Mouse (Mus musculus): ENCODE measurements around the gene Avil. TPM values are rescaled to one million over a fixed set of nuclear protein-coding genes. Genes with fewer than 3 reads are reported as not detected.

The Avil gene
- polyA plus RNA-seq, 1 experiment from 2014 or later = 0.20 TPM

DNA sequence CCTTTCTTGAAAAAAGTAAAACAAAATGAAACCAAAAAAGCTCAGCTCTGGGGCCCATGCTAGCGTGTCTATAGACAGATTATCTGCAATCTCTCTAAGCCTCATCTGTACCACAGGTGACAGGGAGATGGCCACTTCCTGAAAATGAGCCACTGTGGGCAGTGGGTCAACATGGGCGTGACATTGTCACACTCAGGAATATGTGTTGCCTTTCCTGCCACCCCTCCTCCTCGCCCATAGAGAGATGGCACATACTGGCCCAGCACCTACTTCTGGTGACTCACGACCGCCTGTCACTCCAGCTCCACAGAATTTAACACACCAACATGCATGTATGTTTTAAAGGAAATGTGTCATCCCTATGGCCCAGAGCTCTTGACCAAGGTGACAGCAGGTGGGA lies 2.3 kb downstream of the Avil start:
- no peak overlapping the region for H3K4me3 ChIP-seq (ENCODE audit: low read depth, low read length)
- no peaks in the 10 kb centered on the region for H3K27me3 ChIP-seq (replicated peaks; ENCODE audit: control insufficient read depth, insufficient read depth, low read length)
- 82% methylated on average over 5 of the region's 5 CpGs for WGBS
- H3K4me2 ChIP-seq (replicated peaks; ENCODE audit: low read depth) = no peak overlapping the region
- H3K4me1 ChIP-seq (replicated peaks; ENCODE audit: control insufficient read depth, insufficient read depth, low read length) = no peaks in the 10 kb centered on the region
- no peak for TF ChIP-seq CTCF (IDR thresholded peaks at IDR 0.05; ENCODE audit: low read depth)
- no peaks in the 10 kb centered on the region for H3K9me3 ChIP-seq (ENCODE audit: control insufficient read depth)
- H3K9ac ChIP-seq (ENCODE audit: low read depth, low read length) = no peak overlapping the region
- no peak for ATAC-seq
- H3K36me3 ChIP-seq (ENCODE audit: control insufficient read depth, insufficient read depth) = peaks cover 18% of the 10 kb centered on the region
- H3K27ac ChIP-seq (ENCODE audit: low read depth, low read length) = no peak overlapping the region

DNA sequence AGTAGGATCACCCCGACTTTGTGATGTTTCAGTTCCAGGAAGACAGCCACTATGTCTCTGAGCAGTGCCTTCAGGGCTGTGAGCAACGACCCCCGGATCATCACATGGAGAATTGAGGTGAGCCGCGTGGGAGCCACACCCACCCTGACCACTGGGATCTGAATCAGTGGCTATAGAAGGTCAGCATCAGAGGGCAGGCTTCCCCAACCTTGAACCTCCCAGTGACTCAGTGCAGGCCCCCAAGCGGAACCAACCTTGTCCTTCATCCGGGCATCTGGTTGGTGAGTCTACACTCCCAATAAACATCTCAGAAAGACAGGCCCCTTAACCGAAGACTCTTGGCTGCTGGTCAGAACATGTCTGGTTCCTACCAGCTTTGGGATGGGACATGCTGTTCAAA lies 2.8 kb downstream of the Avil start:
- no peak for TF ChIP-seq CTCF (IDR thresholded peaks at IDR 0.05; ENCODE audit: low read depth)
- H3K4me1 ChIP-seq (replicated peaks; ENCODE audit: control insufficient read depth, insufficient read depth, low read length) = no peaks in the 10 kb centered on the region
- no peak overlapping the region for H3K4me2 ChIP-seq (replicated peaks; ENCODE audit: low read depth)
- no peak overlapping the region for H3K27ac ChIP-seq (ENCODE audit: low read depth, low read length)
- 84% methylated on average over 8 of the region's 8 CpGs for WGBS
- H3K27me3 ChIP-seq (replicated peaks; ENCODE audit: control insufficient read depth, insufficient read depth, low read length) = no peaks in the 10 kb centered on the region
- H3K9ac ChIP-seq (ENCODE audit: low read depth, low read length) = no peak overlapping the region
- H3K9me3 ChIP-seq (ENCODE audit: control insufficient read depth) = no peaks in the 10 kb centered on the region
- ATAC-seq = no peak
- peaks cover 12% of the 10 kb centered on the region; the same call in 1 of the 2 replicates for H3K36me3 ChIP-seq (ENCODE audit: control insufficient read depth, insufficient read depth)
- no peak overlapping the region for H3K4me3 ChIP-seq (ENCODE audit: low read depth, low read length)

GRCm38 (mm10) chr10:127003806-127004205 lies 3.3 kb downstream of the Avil start:
- Histone ChIP-seq H3K36me3 (ENCODE audit: control insufficient read depth, insufficient read depth) (peaks cover 8% of the 10 kb centered on the region; the same call in 1 of the 2 replicates), H3K27ac (ENCODE audit: low read depth, low read length) (no peak overlapping the region), H3K4me1 (replicated peaks; ENCODE audit: control insufficient read depth, insufficient read depth, low read length) (no peaks in the 10 kb centered on the region), H3K9ac (ENCODE audit: low read depth, low read length) (no peak overlapping the region), H3K4me3 (ENCODE audit: low read depth, low read length) (no peak overlapping the region), H3K9me3 (ENCODE audit: control insufficient read depth) (no peaks in the 10 kb centered on the region), H3K4me2 (replicated peaks; ENCODE audit: low read depth) (no peak overlapping the region), H3K27me3 (replicated peaks; ENCODE audit: control insufficient read depth, insufficient read depth, low read length) (no peaks in the 10 kb centered on the region)
- TF ChIP-seq CTCF (IDR thresholded peaks at IDR 0.05; ENCODE audit: low read depth) = no peak
- no peak for ATAC-seq
- 81% methylated on average over 7 of the region's 7 CpGs for WGBS

- Histone ChIP-seq H3K4me1 (replicated peaks; ENCODE audit: control insufficient read depth, insufficient read depth, low read length) (no peaks in the 10 kb centered on the region), H3K27me3 (replicated peaks; ENCODE audit: control insufficient read depth, insufficient read depth, low read length) (no peaks in the 10 kb centered on the region), H3K27ac (ENCODE audit: low read depth, low read length) (no peak overlapping the region), H3K4me3 (ENCODE audit: low read depth, low read length) (no peak overlapping the region), H3K4me2 (replicated peaks; ENCODE audit: low read depth) (no peak overlapping the region), H3K9me3 (ENCODE audit: control insufficient read depth) (no peaks in the 10 kb centered on the region), H3K36me3 (ENCODE audit: control insufficient read depth, insufficient read depth) (no peaks in the 10 kb centered on the region), H3K9ac (ENCODE audit: low read depth, low read length) (no peak overlapping the region)
- WGBS = 66% methylated on average over 5 of the region's 5 CpGs
- ATAC-seq = no peak
- peak; percentile 63 for TF ChIP-seq CTCF (IDR thresholded peaks at IDR 0.05; ENCODE audit: low read depth)
These were observed 16.0 kb downstream of the Avil start for GRCm38 (mm10) chr10:127016488-127016887.

GRCm38 (mm10) chr10:127017071-127017470 lies 16.6 kb downstream of the Avil start:
- H3K36me3 ChIP-seq (ENCODE audit: control insufficient read depth, insufficient read depth) = no peaks in the 10 kb centered on the region; the same call in 1 of the 2 replicates
- WGBS = 24% methylated on average over 2 of the region's 2 CpGs
- H3K9ac ChIP-seq (ENCODE audit: low read depth, low read length) = no peak overlapping the region
- H3K27me3 ChIP-seq (replicated peaks; ENCODE audit: control insufficient read depth, insufficient read depth, low read length) = no peaks in the 10 kb centered on the region
- no peak for ATAC-seq
- no peak for TF ChIP-seq CTCF (IDR thresholded peaks at IDR 0.05; ENCODE audit: low read depth)
- H3K27ac ChIP-seq (ENCODE audit: low read depth, low read length) = no peak overlapping the region
- no peaks in the 10 kb centered on the region for H3K9me3 ChIP-seq (ENCODE audit: control insufficient read depth)
- no peaks in the 10 kb centered on the region for H3K4me1 ChIP-seq (replicated peaks; ENCODE audit: control insufficient read depth, insufficient read depth, low read length)
- H3K4me2 ChIP-seq (replicated peaks; ENCODE audit: low read depth) = no peak overlapping the region
- no peak overlapping the region for H3K4me3 ChIP-seq (ENCODE audit: low read depth, low read length)

DNA sequence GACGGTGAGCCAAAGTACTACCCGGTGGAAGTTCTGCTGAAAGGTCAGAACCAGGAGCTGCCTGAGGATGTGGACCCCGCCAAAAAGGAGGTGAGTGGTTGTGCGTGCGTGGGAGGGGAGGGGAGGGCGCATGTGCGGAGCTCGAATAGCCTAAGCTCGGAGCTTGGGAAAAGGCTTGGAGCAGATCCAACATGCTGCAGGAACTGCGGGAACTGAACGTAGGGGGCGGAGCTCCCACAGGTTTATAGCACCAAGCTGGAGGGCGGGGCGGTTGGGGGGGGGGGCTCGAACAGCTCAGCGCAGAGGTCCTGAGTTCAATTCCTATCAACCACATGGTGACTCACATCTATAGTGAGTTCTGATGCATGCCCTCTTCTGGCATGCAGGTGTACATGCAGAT lies 17.9 kb downstream of the Avil start:
- no peak for ATAC-seq
- Histone ChIP-seq H3K27me3 (replicated peaks; ENCODE audit: control insufficient read depth, insufficient read depth, low read length) (no peaks in the 10 kb centered on the region), H3K4me2 (replicated peaks; ENCODE audit: low read depth) (no peak overlapping the region), H3K9me3 (ENCODE audit: control insufficient read depth) (no peaks in the 10 kb centered on the region), H3K9ac (ENCODE audit: low read depth, low read length) (no peak overlapping the region), H3K36me3 (ENCODE audit: control insufficient read depth, insufficient read depth) (peaks cover 11% of the 10 kb centered on the region), H3K4me3 (ENCODE audit: low read depth, low read length) (no peak overlapping the region), H3K27ac (ENCODE audit: low read depth, low read length) (no peak overlapping the region), H3K4me1 (replicated peaks; ENCODE audit: control insufficient read depth, insufficient read depth, low read length) (no peaks in the 10 kb centered on the region)
- no peak for TF ChIP-seq CTCF (IDR thresholded peaks at IDR 0.05; ENCODE audit: low read depth)
- WGBS = 69% methylated on average over 16 of the region's 16 CpGs
